Mouse (Mus musculus) left cerebral cortex, postnatal 14 days (tissue): Measurements from ENCODE around the gene Bclaf1. TPM values are rescaled to one million over a fixed set of nuclear protein-coding genes. Genes with fewer than 3 reads are reported as not detected.

Experiments
- DNase-seq, 2 experiments: peaks; one replicate each; pipeline ENCODE4 v3.0.0; 2021 to 2022; ENCODE audit warnings: low spot score in 2 of 2, mixed read lengths in 1 of 2
- intact Hi-C: fragments of 180-260 bp; cut with DNase I; formaldehyde crosslinking; loops from one replicate; pipeline ENCODE4 v1.15.1; 2025
- long read RNA-seq, 2 experiments: library from polyadenylated mRNA; stranded (forward); transcript quantifications; one replicate each; pipeline ENCODE4 v2.0.0; 2021
- total RNA-seq, 2 experiments: library from RNA; stranded (reverse); gene quantifications; 2 replicates each; pipeline ENCODE4 v1.2.3; 2021

Gene Bclaf1
- 100 to 1,000 TPM; 117 TPM for total RNA-seq
- long read RNA-seq, experiment 1, full-length matches to known transcripts, result 15 of 34 reads
- long read RNA-seq, experiment 1, partial matches to known transcripts, result 12 of 34 reads
- long read RNA-seq, experiment 1, other reads (novel, unspliced or antisense), result 7 of 34 reads
- long read RNA-seq, experiment 2, full-length matches to known transcripts, result 19 of 30 reads
- long read RNA-seq, experiment 2, partial matches to known transcripts, result 7 of 30 reads
- long read RNA-seq, experiment 2, other reads (novel, unspliced or antisense), result 4 of 30 reads

DNA sequence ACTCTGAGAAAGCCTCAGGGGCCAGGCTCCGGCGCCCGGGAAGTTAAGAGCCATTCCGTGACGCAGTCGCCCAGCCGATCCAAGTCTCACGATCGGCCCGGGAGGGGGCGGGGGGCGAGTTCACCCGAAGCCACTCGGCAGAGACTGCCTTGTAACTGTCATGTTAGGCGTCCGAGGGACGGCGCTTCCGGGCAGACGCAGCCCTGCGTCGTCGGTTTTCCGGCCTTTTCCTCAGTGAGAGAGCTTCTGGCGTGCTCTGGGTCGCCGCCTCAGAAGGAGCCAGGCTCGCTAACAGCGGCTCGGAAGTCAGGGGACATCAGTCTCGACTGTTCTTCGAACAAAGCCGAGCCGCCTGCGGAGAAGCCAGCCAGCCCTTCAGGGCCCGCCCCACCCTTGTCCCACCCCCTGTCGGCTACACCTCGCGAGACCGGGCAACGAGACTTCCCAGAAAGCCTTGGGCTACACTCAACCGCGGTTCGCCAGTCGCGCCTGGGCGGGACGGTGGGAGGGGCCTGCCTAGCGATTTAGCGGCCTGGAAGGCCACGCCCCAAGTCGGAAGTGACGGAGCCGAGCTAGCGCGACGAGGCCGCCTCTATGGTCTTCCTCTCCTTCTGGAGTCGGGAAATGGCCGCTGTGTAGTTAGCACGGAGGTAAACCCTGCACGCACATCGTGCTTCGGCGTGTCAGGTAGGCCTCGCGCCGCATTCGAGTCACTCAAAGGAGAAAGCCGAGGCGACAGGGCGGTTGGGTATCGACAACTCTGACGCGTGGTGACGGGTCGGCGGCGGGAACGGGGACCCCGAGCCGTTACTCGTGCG is at the start of gene Bclaf1:
TSS of gene Bclaf1 (plus strand) at position 552 of the 818 bp plus-strand sequence.
- peak; percentile 99 to 100 for DNase-seq
- intact Hi-C loops, result no loop called here

DNA sequence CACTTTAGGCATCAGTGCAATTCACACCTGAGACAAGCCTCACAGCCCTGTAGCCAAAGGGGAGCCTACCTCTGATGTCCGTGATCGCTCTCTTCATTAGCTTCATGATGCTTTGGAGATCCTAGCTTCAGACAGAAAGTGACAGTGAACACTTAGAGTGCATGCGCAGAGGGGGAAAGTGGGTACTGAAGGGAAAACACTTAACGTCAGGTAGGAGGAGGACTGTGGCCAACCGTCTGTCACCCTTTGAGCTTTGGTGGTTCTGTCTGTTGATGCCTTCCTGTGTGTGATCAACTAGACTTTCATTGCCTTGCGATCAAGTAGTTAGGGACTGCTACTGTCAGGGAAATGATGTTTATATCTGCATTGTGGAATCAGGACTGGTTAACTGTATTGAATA is 49.4 kb upstream of the Bclaf1 start:
- no peak for DNase-seq
- intact Hi-C loops, result no loop called here

DNA sequence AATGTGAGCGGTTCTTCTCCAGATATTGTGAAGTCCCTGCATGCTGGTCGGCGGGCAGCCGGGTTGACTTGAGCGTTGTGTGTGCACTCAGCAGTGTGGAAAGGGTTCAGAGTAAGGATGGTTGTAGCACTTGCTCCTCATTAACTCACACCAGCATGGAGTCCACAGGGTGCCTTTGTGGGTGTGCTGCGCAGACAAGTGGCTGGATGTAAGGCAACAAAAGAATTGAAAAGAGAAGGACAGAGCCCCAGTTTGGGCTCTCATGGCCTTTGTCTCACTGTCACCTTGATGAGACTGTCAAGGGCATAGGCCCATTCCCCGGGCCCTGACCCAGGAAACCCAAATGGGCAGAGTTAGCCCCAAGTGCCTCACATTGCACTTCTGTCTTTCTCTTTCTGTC is 47.8 kb upstream of the Bclaf1 start:
- DNase-seq, result no peak
- intact Hi-C loops, result no loop called here

DNA sequence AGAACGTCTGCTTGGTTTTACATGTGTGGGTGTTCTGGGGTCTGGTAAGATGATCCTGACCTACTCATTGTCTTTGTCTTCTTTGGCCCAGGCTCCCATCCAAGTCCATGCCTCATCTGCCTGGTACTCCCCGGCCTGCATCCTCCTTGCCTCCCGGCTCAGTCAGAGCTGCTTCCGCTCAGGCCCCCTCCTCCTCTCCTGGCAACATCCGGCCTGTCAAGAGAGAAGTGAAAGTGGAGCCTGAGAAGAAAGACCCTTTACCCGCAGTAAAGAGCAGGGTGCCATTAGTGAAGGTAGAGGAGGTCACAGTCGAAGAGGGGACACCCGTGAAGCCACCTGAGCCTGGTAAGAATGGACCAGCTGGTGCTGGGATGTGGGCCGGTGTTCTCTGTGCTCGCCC is 45.2 kb upstream of the Bclaf1 start:
- no peak for DNase-seq
- intact Hi-C loops, result no loop called here

DNA sequence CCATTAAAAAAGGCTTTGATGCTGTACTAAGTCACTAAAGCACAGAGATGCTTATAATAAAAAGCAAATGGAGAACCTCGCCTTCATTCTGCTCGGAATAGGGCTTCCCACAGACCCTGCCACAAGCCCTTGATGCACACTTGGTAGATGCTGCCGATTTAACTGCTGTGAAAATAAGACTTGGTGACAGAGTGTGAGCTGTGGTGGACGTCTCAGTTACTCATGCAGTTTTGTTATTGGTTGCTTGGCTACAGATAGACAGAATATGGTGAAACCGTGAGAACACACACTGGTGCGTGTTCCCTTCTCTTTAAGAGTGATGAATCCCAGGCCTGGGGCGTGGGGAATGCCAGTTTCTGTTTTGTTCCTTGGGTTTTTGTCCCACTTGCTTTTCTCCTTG is 43.3 kb upstream of the Bclaf1 start:
- no peak for DNase-seq
- intact Hi-C loops, result no loop called here

DNA sequence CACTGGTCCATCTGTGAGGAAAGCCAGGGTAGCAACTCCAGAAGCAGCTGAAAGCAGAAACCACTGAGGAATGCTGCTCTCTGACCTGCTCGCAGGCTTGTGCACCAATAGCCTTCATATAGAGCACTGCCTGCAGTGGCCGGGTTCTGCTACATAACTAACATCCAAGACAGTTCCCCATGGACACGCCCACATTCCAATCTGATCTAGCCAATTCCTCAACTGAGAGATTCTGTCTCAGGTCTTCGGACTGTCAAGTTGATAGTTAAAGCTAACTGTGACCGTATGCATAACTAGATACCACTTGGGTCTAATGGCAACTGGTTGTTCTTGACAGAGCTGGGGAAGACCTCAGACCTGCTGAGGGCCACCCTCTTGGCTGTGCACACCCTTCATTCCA is 39.9 kb upstream of the Bclaf1 start:
- intact Hi-C loops, result no loop called here
- no peak for DNase-seq

DNA sequence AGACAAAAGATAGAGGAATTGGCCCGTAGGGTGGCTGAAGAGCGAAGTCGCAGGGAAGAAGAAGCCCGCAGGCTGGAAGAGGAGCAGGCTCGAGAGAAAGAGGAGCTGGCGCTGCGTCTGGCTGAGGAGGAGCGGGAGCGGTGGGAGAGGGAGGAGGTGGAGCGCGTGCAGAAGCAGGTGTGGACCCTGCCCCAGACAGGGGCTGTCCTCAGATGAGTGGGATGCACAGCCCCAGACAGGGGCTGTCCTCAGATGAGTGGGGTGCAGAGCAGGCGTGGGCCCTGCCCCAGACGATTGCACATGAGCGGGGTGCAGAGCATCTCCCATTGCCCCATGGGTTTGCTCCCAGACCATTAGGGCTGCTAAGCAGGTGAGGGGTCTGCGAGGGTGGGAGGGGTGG is 39.0 kb upstream of the Bclaf1 start:
- intact Hi-C loops, result no loop called here
- DNase-seq, result no peak

DNA sequence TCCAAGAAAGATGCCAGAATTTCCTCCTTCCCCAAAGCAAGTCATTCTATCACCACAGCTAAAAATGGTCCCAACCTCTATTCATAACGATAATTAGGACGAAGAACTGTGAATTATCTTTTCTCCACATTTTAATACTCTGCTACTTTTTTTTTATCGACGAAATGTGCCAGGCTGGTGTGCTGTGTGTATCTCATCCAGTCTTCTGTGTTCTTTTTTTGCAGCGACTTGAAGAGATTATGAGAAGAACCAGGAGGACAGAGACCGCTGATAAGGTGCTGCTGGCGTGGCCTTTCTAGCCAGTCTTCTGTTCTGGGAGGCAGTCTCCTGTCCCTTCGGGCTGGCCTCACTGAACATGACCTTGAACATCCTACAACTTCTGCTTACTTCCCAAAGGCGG is 38.2 kb upstream of the Bclaf1 start:
- intact Hi-C loops, result no loop called here
- no peak for DNase-seq

DNA sequence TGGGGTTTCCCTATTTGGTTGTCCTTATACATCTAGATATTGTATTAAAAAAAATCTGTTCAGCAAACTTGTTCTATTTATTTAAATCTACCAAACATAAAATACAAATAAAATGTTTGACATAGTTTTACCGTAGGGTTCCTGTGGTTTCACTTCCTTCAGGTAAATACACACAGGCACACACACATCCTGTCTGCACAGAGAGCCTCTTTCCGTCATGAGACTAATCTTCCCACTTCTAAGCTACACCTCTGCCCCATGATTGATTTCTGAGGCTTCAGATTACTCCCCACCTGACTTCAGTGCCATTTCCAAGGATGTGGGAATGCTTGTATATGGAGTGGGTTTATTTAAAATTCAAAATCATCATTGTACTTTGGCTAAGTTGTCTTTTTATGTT is 30.8 kb upstream of the Bclaf1 start:
- no peak for DNase-seq
- intact Hi-C loops, result loop anchor here (5.0 kb wide), 1 partner anchor 134 kb away; the partner anchor contains the start of gene Map7

DNA sequence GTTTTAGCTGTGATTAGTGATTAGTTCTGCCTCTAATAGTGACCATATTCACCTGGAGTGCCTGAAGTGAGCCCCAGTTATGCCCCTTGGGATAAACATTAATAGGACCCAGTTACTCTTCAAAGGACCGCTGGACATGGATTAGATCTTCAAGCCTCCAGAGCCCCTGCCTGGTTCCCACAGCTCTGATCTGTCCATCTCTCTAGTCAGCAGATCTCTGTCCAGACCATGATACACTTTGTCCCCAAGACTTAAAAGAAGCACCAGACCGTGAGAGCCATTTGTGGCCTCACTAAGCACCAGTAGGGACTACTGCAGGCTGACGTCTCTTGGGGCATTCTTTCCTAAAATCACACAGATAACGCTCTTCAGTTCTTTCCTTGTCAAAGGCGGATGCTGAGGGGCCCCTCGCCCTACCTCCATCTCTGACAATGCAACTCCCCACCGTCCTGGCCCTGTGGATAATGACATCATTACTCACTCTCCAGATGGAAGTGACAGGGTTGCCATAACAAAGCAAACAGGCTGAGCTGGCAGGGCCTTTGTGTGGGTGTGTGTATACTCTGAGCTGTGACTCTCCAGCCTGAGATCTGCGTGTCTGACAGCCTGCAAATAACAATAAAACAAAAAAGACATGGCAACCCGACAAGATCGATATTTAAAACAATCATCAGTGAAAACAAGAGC is 26.8 kb upstream of the Bclaf1 start:
- DNase-seq, result peak; percentile 42 to 77
- intact Hi-C loops, result no loop called here

DNA sequence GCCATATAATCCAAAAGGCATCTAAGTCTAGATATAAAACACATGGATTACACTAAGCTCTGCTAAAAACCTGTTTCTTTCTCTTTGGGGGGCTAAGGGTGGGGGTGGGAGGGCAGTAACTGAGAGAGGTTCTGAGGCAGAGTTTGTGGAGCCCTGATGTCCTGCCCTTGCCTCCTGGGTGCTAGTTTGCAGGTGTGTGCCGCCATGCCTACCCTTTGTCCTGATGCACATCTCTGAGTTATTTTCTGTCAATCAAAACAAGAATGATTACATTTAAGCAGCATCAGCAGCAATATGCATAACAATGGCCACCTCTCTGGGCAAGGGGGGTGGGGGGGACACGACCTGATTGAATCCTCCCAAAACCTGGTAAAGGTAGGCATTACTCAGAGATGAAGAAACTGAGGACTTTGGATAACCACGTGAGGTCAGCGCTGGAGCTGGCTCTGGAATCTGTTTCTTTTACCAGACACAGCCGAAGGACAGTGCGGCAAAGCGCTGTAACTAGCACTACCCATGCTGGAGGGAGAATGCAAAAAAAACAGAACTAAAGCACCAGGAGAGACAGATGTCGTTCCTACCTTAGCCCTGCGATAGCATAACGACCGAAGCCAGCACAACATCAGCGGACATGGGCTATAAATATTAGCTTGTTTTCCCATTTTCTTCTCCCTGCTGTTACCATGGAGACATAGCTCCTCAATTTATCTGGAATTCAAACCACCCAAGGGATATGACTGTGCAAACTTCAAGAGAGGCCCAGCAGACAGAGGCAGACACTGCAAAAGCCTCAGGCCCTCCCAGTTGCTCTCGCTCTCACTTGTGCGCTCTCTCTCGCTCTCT is 26.1 kb upstream of the Bclaf1 start:
- DNase-seq, result peak; percentile 31 to 37
- intact Hi-C loops, result no loop called here

DNA sequence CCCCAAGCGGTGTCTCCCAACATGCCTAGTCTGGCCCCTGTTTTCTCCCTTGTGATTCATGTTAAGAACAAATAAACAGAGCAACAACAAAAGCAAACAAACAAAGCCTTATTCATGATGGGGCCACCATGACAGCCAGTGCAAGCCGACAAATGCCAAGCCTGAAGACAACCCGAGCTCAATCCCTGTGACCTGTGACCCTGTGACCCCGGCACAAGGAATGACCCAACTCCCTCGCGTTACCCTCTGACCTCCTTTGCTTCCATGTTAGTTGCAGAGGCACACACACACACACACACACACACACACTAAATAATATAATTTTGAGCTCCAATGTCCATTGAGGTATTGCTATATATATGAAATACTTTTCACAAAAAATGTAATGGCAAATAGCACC is 24.9 kb upstream of the Bclaf1 start:
- intact Hi-C loops, result no loop called here
- no peak for DNase-seq

DNA sequence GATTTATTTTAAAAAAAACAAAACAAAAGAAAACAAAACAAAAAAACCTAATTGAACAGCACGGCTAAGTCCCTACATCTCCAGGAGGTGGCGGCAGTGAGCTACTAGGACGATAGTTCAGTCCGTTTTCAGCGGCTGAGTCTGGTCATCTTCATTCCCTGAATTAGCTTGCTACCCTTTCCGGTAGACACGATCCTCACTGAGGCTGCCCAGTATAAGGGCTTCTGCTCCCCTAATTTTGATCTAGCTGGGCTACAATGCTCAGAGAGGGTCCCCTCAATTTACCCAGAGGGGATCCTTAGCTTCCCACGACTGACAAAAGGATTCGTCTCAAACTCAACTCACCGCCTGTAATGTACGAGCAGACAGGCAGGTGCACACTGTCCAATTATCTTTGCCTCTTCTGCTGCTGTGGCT is 21.8 kb upstream of the Bclaf1 start:
- DNase-seq, result peak; percentile 72 to 84
- intact Hi-C loops, result no loop called here

DNA sequence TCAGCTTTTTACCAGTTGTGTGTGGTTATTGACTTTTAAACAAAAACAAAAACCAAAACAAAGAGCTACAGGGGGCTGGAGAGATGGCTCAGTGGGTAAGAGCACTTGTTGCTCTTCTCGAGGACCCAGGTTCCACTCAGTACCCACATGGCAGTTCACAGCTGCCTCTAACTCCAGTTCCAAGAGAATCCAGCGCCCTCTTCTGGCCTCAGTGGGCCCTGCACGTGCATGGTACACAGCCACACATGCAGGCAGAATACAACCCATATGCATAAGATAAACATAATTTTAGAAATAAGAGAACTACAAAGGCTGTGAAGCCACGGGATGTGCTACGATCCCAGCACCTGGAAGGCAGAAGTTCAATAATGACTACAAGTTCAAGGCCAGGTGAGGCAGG is 16.3 kb upstream of the Bclaf1 start:
- intact Hi-C loops, result no loop called here
- no peak for DNase-seq

DNA sequence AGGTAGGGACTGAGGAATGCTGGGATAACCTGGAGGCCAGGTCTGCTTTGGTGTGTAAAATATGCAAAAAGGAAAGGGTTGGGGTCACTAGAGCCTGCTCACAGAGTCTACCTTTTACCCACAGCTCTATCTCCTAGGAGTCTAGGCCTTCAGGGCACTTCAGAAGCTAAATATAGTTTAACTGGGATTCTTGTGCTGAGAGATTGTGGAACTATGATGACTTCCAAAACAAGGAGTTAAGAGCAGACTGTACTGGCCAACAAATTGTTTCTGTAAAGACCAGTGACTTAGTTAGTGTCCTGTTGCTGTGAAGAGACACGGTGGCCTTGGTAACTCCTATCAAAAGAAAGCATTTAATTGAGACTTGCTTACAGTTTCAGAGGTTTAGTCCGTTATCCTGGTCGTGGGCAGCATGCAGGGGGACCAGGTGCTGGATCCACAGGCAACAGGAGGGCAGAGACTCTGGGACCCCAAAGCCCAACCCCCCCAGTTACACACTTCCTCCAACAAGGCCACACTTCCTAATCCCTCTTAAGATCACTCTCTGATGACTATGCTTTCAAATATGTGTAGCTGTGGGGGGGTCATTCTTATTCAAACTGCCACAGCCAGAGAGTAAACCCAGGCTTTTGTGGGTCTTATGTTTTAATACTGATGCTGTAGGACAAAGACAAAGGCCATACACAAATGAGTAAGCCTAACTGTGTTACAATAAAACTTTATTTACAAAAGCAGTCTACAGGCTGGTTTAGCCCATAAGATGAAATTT is 13.9 kb upstream of the Bclaf1 start:
- intact Hi-C loops, result no loop called here
- no peak for DNase-seq

DNA sequence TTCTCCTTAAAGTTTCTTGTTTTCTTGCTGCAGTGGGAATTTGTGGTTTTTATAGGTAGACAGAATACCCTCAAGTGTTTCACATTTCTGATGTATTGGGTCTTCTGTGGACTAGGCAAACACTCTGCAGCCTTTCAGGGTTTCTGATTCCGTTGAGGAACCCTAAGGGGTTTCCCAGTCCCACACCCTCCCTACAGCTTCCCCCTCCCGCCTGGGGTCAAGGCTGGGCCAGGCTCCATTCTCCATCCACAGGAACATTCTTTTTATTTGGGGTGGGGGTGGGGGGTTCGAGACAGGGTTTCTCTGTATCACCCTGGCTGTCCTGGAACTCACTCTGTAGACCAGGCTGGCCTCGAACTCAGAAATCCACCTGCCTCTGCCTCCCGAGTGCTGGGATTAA is 13.2 kb upstream of the Bclaf1 start:
- intact Hi-C loops, result no loop called here
- no peak for DNase-seq

DNA sequence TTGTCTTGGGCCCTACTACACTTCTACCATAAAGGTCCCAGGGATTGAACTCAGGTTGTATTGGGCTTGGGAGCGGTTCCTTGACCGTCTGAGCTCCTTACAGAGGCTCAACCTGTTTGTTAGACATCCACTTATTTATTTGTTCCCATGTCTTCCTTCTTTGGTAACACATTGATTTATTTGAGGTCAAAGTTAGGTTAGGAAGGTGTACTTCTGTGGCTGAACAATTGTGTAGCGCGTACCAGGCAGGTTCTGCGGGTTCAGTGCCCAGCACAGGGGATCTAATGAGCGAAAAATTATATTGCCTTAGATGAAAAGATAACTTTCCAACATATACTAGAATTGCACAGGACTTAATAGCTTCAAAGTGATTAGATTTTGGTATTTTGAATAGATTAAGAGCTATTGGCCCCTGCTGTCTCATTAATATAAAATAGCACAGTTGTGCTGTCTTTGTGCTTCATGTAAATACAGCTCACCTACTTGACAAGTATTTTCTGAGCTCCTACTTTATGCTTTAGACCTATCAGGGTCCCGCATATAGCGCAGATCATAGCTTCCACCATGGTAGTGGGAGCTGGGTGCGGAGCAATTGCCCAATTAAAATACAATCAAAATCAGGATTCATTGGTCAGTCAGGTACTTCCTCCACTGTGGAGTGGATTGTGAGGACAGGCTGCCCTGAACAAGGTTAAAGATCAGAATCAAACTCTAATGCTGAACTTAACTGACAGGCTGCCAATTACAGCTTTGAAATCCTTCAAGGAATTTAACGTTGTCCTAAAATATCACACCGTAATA is 1.1 kb upstream of the Bclaf1 start:
- intact Hi-C loops, result no loop called here
- DNase-seq, result no peak

DNA sequence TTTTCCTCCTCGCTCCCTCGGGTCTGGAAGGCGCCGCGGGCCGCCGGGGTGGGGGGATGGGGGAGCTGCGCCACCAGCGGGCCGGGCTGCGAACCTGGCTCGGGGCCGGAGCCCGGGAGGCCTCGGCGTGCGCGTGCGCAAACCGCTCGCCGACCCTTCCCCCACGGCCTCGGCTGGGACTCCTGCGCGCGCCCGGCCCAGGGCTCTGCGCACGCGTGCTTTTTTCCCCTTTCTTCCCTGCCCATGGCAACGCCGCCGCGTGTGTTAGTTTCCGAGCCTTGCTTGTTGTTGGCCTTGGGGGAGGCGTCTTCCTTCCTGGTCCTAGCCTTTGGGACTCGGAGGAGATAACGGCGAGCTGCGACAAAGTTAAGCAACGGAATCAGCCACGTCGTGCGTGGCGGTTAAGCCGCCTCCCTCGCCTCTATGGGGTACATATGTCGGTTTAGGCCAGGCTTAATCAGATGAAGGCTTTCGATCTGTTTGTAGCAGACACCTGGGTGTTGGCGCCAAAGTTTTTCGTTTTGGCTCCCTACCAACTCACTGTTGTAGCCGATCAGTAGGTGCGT is 550 bp downstream of the Bclaf1 start:
- intact Hi-C loops, result no loop called here
- peak; percentile 92 to 94 for DNase-seq
